Mouse (Mus musculus) gastrocnemius, adult 18-20 months (tissue): Measurements from ENCODE around the gene Cstf2. TPM values are rescaled to one million over a fixed set of nuclear protein-coding genes. Genes with fewer than 3 reads are reported as not detected.
A peak's percentile ranks its signal among the peaks of the same experiment; 100 is the strongest.

Source experiments
- DNase-seq: peaks from one replicate; pipeline ENCODE4 v3.0.0; 2021; ENCODE audit warnings: low spot score
- long read RNA-seq, 2 experiments: library from polyadenylated mRNA; stranded (forward); transcript quantifications; one replicate each; pipeline ENCODE4 v2.0.0; 2021
- microRNA-seq: library from miRNA; unstranded; fragments of <30 nt; microRNA quantifications from one replicate; pipeline ENCODE4 v1.2.0, GENCODE M21; 2021
- total RNA-seq, 2 experiments: library from RNA; stranded (reverse); gene quantifications; 2 replicates each; pipeline ENCODE4 v1.2.3; 2021

Gene Cstf2
- total RNA-seq = 1 to 10 TPM; 4.5 to 9.9 TPM
- long read RNA-seq, experiment 1, full-length matches to known transcripts = 10 of 12 reads
- long read RNA-seq, experiment 1, partial matches to known transcripts = 1 of 12 reads
- long read RNA-seq, experiment 1, other reads (novel, unspliced or antisense) = 1 of 12 reads
- long read RNA-seq, experiment 2, full-length matches to known transcripts = 2 of 4 reads
- long read RNA-seq, experiment 2, partial matches to known transcripts = 1 of 4 reads
- long read RNA-seq, experiment 2, other reads (novel, unspliced or antisense) = 1 of 4 reads

- DNase-seq = peak; percentile 93
Observed at GRCm38 (mm10) chrX:134058987-134059712, at the start of gene Cstf2. Gene Cstf2 (plus strand): TSS chrX:134059187.

- DNase-seq = peak; percentile 62
Observed at GRCm38 (mm10) chrX:134019005-134019404, 40.0 kb upstream of the Cstf2 start.

GRCm38 (mm10) chrX:134020664-134021063, 38.3 kb upstream of the Cstf2 start:
- DNase-seq = no peak

GRCm38 (mm10) chrX:134048994-134049393, 10.0 kb upstream of the Cstf2 start:
- no peak for DNase-seq

- peak; percentile 10 for DNase-seq
Observed at GRCm38 (mm10) chrX:134056897-134057296, 2.1 kb upstream of the Cstf2 start.

- DNase-seq = no peak
Observed at GRCm38 (mm10) chrX:134058040-134058875, 729 bp upstream of the Cstf2 start.

- DNase-seq = no peak
Observed at GRCm38 (mm10) chrX:134059764-134060163, 777 bp downstream of the Cstf2 start.

GRCm38 (mm10) chrX:134085453-134085852, 26.5 kb downstream of the Cstf2 start:
- DNase-seq = no peak

GRCm38 (mm10) chrX:134102641-134103040, 43.7 kb downstream of the Cstf2 start:
- no peak for DNase-seq

- DNase-seq = no peak
Observed at GRCm38 (mm10) chrX:134111767-134112166, 52.8 kb downstream of the Cstf2 start.

- no peak for DNase-seq
Observed at GRCm38 (mm10) chrX:134116417-134116816, 57.4 kb downstream of the Cstf2 start.

GRCm38 (mm10) chrX:134128549-134128948, 69.6 kb downstream of the Cstf2 start:
- no peak for DNase-seq

- DNase-seq = peak; percentile 4
Observed at GRCm38 (mm10) chrX:134132295-134132694, 73.3 kb downstream of the Cstf2 start.

GRCm38 (mm10) chrX:134133821-134134220, 74.8 kb downstream of the Cstf2 start:
- DNase-seq = no peak

Small RNA genes within 50 kb of the gene (microRNA-seq; reads per million reads assigned to microRNA genes)
- not detected for gene Mir3112

Other genes starting within 250 kb of the Cstf2 start
- 1 to 10 TPM; 2.4 to 9.6 TPM for gene Tnmd, start 208.2 kb upstream of the Cstf2 start, total RNA-seq
- gene Tspan6, start 160.8 kb upstream of the Cstf2 start, total RNA-seq = 1 to 10 TPM; 2.8 to 3.3 TPM
- 1 to 10 TPM; 2.1 to 3.2 TPM for gene Srpx2, start 150.8 kb upstream of the Cstf2 start, total RNA-seq
- 1 to 10 TPM in 1 of 2 experiments, under 1 TPM in 1; 0.43 to 1.1 TPM for gene Sytl4, start 77.4 kb upstream of the Cstf2 start, total RNA-seq
- gene Xkrx, start 102.9 kb downstream of the Cstf2 start, total RNA-seq = 1 to 10 TPM in 1 of 2 experiments, under 1 TPM in 1; 0.66 to 1.1 TPM
- gene Arl13a, start 128.3 kb downstream of the Cstf2 start, total RNA-seq = not detected
- gene Nox1, start 162.8 kb downstream of the Cstf2 start, total RNA-seq = not detected
- 10 to 100 TPM in 1 of 2 experiments, 1 to 10 TPM in 1; 8.3 to 12.3 TPM for gene Trmt2b, start 217.8 kb downstream of the Cstf2 start, total RNA-seq
- not detected for gene Tmem35a, start 236.0 kb downstream of the Cstf2 start, total RNA-seq
- gene Cenpi, start 248.9 kb downstream of the Cstf2 start, total RNA-seq = not detected